Mouse (Mus musculus) kidney, postnatal 0 days (tissue): ENCODE data around the gene Nol6. TPM values are rescaled to one million over a fixed set of nuclear protein-coding genes. Genes with fewer than 3 reads are reported as not detected.
A peak's percentile ranks its signal among the peaks of the same experiment; 100 is the strongest.

Experiments used
- ATAC-seq: fragments of 200-750 bp; cut with Nextera tagmentation; replicated peaks from 2 replicates; pipeline ENCODE4 v1.8.0; 2017; ENCODE audit warnings: low read depth, moderate number of reproducible peaks, moderate TSS enrichment, moderate library complexity; ENCODE audit not compliant: low FRiP score
- DNase-seq: peaks from one replicate; pipeline ENCODE4 v3.0.0-alpha.2; 2016; ENCODE audit warnings: low spot score
- H3K27ac ChIP-seq: fragments of 300-500 bp; sonication (generic); 2 replicates; pipeline ENCODE4 v1.5.1; 2014; ENCODE audit warnings: mild to moderate bottlenecking
- H3K27me3 ChIP-seq: fragments of 300-500 bp; sonication (generic); 2 replicates; pipeline ENCODE4 v1.6.1; 2014; ENCODE audit warnings: low read length, mixed read lengths; ENCODE audit not compliant: insufficient read depth
- H3K36me3 ChIP-seq: fragments of 300-500 bp; sonication (generic); 2 replicates; pipeline ENCODE4 v1.6.1; 2014; ENCODE audit warnings: low read length, mixed read lengths; ENCODE audit not compliant: insufficient read depth
- H3K4me1 ChIP-seq: fragments of 300-500 bp; sonication (generic); replicated peaks from 2 replicates; pipeline ENCODE4 v1.6.1; 2014; ENCODE audit warnings: antibody characterized with exemption, low read length, mixed read lengths; ENCODE audit not compliant: insufficient read depth
- H3K4me2 ChIP-seq: fragments of 300-500 bp; sonication (generic); 2 replicates; pipeline ENCODE4 v1.6.1; 2014; ENCODE audit warnings: mild to moderate bottlenecking, low read length, moderate library complexity, mixed read lengths
- H3K4me3 ChIP-seq: fragments of 300-500 bp; sonication (generic); replicated peaks from 2 replicates; pipeline ENCODE4 v1.5.1; 2014; ENCODE audit warnings: low read depth, low read length
- H3K9ac ChIP-seq: fragments of 300-500 bp; sonication (generic); 2 replicates; pipeline ENCODE4 v1.6.1; 2014; ENCODE audit warnings: low read depth, low read length
- H3K9me3 ChIP-seq: fragments of 300-500 bp; sonication (generic); replicated peaks from 2 replicates; pipeline ENCODE4 v1.6.1; 2016; ENCODE audit warnings: low read length, inconsistent platforms, mixed read lengths
- CTCF ChIP-seq: IDR thresholded peaks from 2 replicates; pipeline ENCODE4 v1.5.1; 2016; ENCODE audit warnings: antibody characterized with exemption, low read depth, mild to moderate bottlenecking, moderate library complexity
- WGBS: fragments of 180-500 bp; shearing (Covaris S2); extraction: QIAGEN DNeasy Blood & Tissue Kit; methylation state at CpG from one replicate; pipeline ENCODE4 v1.1.7; 2014; 5-methylcytosine and 5-hydroxymethylcytosine counted together
- polyA plus RNA-seq: library from polyadenylated mRNA; unstranded; fragments of >200 nt; fragmentation: Nextera tagmentation; extraction: Ambion mirVana; gene quantifications from 2 replicates; pipeline ENCODE4 v1.2.1, GENCODE M21; 2015

Gene Nol6
- polyA plus RNA-seq = 18.1 and 19.5 TPM in 2 replicates

DNA sequence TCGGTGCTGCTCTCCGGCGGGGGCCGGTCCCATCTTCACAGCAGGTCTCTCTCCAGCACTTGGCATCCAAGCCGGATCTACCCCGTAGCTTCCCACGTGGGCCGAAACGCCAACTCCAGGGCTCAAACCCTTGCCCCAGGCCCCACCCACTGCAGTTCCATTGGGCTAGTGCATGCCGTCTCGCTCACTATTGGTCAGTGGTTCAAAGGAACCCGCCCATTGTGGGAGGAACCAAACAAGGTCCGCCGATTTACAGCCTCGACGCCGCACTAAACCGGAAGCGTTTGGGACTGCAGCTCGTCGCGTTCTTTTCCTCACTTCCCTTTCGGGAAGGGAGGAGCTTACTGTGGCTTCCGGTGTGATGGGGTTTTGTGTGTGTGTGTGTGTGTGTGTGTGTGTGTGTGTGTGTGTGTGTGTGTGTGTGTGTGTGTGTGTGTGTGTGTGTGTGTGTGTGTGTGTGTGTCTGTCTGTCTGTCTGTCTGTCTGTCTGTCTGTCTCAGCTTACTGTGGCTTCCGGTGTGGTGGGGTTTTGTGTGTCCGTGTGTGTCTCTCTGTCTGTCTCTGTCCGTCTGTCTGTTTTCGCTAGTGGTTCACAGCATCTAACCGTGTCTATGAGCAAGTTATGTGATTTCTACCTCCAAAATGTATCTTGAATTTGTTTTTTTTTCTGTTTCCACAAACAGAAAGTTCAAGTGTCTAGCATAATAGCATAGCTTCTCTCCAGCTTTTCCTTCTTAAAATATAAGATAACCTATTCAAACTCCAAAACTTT lies at the start of gene Nol6:
Gene Nol6 (minus strand): TSS at position 276 of the 772 bp plus-strand sequence.
- peak; percentile 100 for DNase-seq
- no peaks in the 10 kb centered on the region for H3K27me3 ChIP-seq
- no peak for TF ChIP-seq CTCF
- peaks cover 8% of the 10 kb centered on the region for H3K4me1 ChIP-seq
- WGBS = 2% methylated on average over 29 of the region's 29 CpGs
- H3K4me3 ChIP-seq = peak within 1 kb of the TSS; percentile 63
- 0 out of 2 replicates have a peak within 1 kb of the TSS, but pooled peaks have one; percentile 10 for H3K27ac ChIP-seq
- H3K36me3 ChIP-seq = peaks cover 23% of the 10 kb centered on the region
- no peaks in the 10 kb centered on the region for H3K9me3 ChIP-seq
- peak within 1 kb of the TSS; percentile 83 for H3K4me2 ChIP-seq
- ATAC-seq = peak; percentile 100
- peak within 1 kb of the TSS; percentile 68 for H3K9ac ChIP-seq

DNA sequence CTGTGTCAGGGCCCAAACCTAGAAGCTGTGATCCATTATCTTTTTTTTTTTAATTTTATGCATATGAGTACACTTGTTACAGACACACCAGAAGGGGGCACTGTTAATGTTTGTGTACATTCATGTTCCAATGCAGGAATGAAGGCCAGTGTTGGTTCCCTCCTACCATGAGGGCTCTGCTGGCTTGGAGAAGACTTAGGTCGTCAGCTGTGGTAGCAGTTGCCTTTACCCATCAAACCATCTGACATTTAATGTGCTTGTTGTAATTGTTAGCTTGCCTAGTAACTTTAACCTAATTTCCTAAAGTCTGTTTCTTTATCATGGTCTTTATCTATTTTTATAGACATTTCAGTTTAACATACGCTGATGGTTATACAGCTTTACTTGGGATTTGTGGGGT lies 46.7 kb upstream of the Nol6 start:
- Histone ChIP-seq H3K4me3 (no peak overlapping the region), H3K27ac (no peak overlapping the region), H3K36me3 (no peaks in the 10 kb centered on the region), H3K9me3 (no peaks in the 10 kb centered on the region), H3K9ac (no peak overlapping the region), H3K4me2 (no peak overlapping the region), H3K4me1 (no peaks in the 10 kb centered on the region), H3K27me3 (no peaks in the 10 kb centered on the region)
- ATAC-seq (no peak), DNase-seq (no peak)
- TF ChIP-seq CTCF = no peak
- WGBS = 84% methylated on average over 2 of the region's 2 CpGs

DNA sequence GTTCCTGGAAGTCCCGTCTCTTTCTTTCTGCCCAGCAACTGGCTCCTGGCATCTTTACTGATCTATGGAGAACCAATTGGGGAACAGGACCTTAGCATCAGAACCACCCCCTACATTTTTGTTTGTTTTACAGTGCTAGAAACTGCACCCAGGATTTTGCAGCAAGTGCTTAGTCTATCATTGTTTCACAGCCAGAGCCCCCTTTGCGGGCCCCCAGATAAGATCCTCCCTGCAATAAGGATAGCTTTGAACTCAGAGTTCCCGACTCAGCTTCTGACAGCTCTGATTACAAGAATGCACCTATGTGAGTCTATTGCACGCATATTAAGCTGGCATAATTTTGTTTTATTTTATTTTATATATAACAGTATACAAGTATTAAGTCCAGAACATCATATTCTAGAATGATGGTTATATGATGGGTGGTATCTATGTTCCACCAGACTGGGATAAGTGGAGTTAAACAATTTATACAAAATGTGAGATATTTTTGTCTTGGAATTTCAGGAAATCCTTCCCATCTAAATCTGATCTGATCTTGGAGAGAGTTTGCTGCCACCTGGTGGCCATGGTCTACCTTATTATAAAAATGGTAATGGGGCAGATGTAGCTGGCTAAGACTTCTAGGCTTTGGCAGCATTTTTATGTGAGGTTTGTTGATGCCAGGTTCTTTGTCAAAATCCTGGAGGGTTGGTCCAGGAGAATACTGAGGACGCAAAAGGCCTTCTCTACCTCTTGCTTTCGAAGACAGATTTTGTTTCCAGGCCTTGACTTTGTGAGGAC lies 41.6 kb upstream of the Nol6 start:
- Histone ChIP-seq H3K4me1 (peaks cover 2% of the 10 kb centered on the region; the same call in 1 of the 2 replicates), H3K9ac (no peak overlapping the region), H3K4me2 (no peak overlapping the region), H3K27ac (no peak overlapping the region), H3K4me3 (no peak overlapping the region), H3K36me3 (no peaks in the 10 kb centered on the region), H3K27me3 (no peaks in the 10 kb centered on the region), H3K9me3 (no peaks in the 10 kb centered on the region)
- 66% methylated on average over 6 of the region's 6 CpGs for WGBS
- DNase-seq (peak; percentile 91), ATAC-seq (no peak)
- TF ChIP-seq CTCF = peak; percentile 85

DNA sequence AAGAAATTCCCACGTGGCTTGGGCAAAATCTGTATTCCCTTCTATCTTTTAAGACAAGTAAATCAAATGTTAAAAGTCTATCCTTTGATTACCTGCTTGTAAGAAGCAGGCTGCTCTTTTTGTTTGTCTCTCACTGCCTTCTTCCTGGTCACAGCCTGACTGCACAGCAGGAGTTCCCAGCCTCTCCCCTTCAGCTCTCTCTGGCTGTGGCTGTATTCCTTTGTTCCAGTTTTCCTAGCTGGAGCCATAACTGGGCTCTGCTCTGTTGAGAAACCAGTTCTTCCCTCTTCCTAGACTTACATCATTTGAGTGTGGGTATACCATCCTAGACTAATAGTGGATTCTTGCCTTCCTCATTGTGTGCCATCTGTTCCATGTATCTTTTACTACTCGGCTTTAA lies 40.7 kb upstream of the Nol6 start:
- no peaks in the 10 kb centered on the region for H3K27me3 ChIP-seq
- H3K9ac ChIP-seq = no peak overlapping the region
- no peak overlapping the region for H3K4me3 ChIP-seq
- ATAC-seq (no peak), DNase-seq (no peak)
- WGBS = 37% methylated on average over 2 of the region's 2 CpGs
- no peaks in the 10 kb centered on the region for H3K36me3 ChIP-seq
- no peak overlapping the region for H3K27ac ChIP-seq
- peaks cover 2% of the 10 kb centered on the region; the same call in 1 of the 2 replicates for H3K4me1 ChIP-seq
- H3K4me2 ChIP-seq = no peak overlapping the region
- H3K9me3 ChIP-seq = no peaks in the 10 kb centered on the region
- no peak for TF ChIP-seq CTCF

DNA sequence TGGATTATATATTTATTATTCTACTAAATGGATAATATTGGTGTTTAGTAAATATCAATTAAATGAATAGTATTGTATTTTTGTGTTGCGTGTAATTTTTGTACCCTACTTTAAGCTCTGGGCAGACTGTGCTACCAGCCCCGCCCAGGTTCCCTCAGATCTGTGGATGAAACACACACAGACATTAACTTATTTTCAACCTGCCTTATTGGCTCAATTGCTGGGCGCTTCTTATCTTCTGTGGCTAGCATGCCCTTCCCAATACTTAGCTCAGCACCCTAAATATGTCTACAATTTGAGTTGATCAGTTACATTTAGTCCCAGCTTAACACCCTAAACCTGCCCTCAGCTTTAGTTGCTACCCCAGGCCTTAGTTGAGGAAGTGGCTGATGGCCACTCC lies 37.0 kb upstream of the Nol6 start:
- no peaks in the 10 kb centered on the region for H3K27me3 ChIP-seq
- no peaks in the 10 kb centered on the region for H3K36me3 ChIP-seq
- no peak overlapping the region for H3K27ac ChIP-seq
- no peak overlapping the region for H3K4me3 ChIP-seq
- TF ChIP-seq CTCF = no peak
- DNase-seq (no peak), ATAC-seq (no peak)
- WGBS = 99% methylated on average over 3 of the region's 3 CpGs
- H3K9me3 ChIP-seq = no peaks in the 10 kb centered on the region
- peaks cover 7% of the 10 kb centered on the region; the same call in 1 of the 2 replicates for H3K4me1 ChIP-seq
- H3K9ac ChIP-seq = no peak overlapping the region
- no peak overlapping the region for H3K4me2 ChIP-seq

DNA sequence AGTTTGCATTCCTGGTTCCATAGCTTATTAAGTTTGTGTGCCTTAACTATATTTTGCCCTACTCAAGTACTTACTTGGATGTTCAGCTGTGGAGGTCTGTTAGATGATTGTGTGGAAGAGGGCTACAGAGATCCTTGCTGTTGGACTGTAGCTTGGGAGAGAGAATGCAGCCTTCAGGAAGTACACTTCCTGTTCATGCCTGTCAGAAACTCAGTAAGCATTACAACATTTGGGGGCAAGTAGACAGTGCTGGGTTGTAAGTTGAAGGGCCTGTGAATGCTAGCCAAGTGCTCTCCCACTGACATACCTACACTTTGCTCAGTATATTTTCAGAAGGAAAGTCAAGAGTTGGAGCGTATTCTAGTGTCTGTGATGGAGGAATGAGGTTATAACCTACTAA lies 34.0 kb upstream of the Nol6 start:
- Histone ChIP-seq H3K27me3 (no peaks in the 10 kb centered on the region), H3K9me3 (no peaks in the 10 kb centered on the region), H3K36me3 (no peaks in the 10 kb centered on the region), H3K27ac (no peak overlapping the region), H3K4me2 (no peak overlapping the region), H3K4me1 (peaks cover 4% of the 10 kb centered on the region; the same call in 1 of the 2 replicates), H3K4me3 (no peak overlapping the region), H3K9ac (no peak overlapping the region)
- no peak for TF ChIP-seq CTCF
- 82% methylated on average over 1 of the region's 1 CpGs for WGBS
- ATAC-seq = no peak
- peak; percentile 20 for DNase-seq
